Mouse (Mus musculus) bone marrow macrophage, adult 2 months (primary cell): Measurements from ENCODE around the gene Endog.
"Not testable (repeated sequence)": the region's sequence is repeated elsewhere in the genome, so short reads cannot be mapped to it uniquely, and the experiment has no call there.

Experiments used
- CTCF ChIP-seq: IDR thresholded peaks from 2 replicates; pipeline ENCODE4 v1.5.1; 2012; ENCODE audit warnings: low read depth, mild to moderate bottlenecking, low read length, moderate library complexity
- POLR2A ChIP-seq: IDR thresholded peaks from 2 replicates; pipeline ENCODE4 v1.6.1; 2012; ENCODE audit warnings: mild to moderate bottlenecking, low read depth, low read length, borderline replicate concordance

DNA sequence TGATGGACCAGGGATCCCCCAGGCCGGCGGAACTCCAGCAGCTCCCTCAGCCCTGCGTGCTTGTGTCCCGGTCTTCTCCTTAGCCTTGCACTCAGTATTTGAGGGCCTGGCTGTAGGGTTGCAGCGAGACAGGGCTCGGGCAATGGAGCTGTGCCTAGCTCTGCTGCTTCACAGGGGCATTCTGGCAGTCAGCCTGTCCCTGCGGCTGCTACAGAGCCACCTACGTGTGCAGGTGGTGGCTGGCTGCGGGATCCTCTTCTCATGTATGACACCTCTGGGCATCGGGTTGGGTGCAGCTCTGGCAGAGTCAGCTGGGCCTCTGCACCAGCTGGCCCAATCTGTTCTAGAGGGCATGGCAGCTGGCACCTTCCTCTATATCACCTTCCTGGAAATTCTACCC, 11.4 kb upstream of the Endog start:
- not testable (repeated sequence) for TF ChIP-seq CTCF, POLR2A
